31 mouse cellular contexts compared by ENCODE assay signal in genomic region chr3:88604863-88605262, GRCm38 (mm10). TPM values are rescaled to one million over a fixed set of nuclear protein-coding genes. Genes with fewer than 3 reads are reported as not detected.
"Had no signal": no experiment of that assay in that cellular context is flagged by ENCODE, and none has a peak within 500 bp of the region (broad histone marks: within the 10 kb centered on the region; RNA-seq: fewer than 3 reads in every experiment).

No protein-coding gene starts in this region.

- H3K27me3 ChIP-seq: limb, embryonic 13.5 days; liver, embryonic 12.5 days; liver, embryonic 15.5 days; lung, embryonic 15.5 days; midbrain, embryonic 15.5 days had no signal

- H3K4me3 ChIP-seq: layer of hippocampus, adult 2 months; limb, embryonic 10.5 days; limb, embryonic 13.5 days; liver, embryonic 12.5 days; liver, embryonic 15.5 days; lung, embryonic 15.5 days; midbrain, embryonic 12.5 days; midbrain, embryonic 15.5 days had no signal

- H3K36me3 ChIP-seq: limb, embryonic 10.5 days; limb, embryonic 13.5 days; liver, embryonic 12.5 days; liver, embryonic 15.5 days; lung, embryonic 15.5 days; midbrain, embryonic 12.5 days; midbrain, embryonic 15.5 days had no signal

- H3K27ac ChIP-seq: layer of hippocampus, adult 2 months; limb, embryonic 13.5 days; liver, embryonic 15.5 days; midbrain, embryonic 12.5 days; midbrain, embryonic 15.5 days; stomach, postnatal 0 days had no signal

- ATAC-seq: liver, embryonic 12.5 days; midbrain, embryonic 15.5 days had no signal

- H3K9me3 ChIP-seq: limb, embryonic 10.5 days; limb, embryonic 13.5 days; liver, embryonic 12.5 days; liver, embryonic 15.5 days; lung, embryonic 15.5 days; midbrain, embryonic 12.5 days; midbrain, embryonic 15.5 days had no signal

- DNase-seq: kidney, postnatal 25 days; layer of hippocampus, adult 9-11 months; liver; lung, adult 18-20 months; lung, postnatal 10 days; lung, postnatal 36 days; right cerebral cortex, adult 18-20 months; right cerebral cortex, postnatal 14 days; right cerebral cortex, postnatal 4 days; thymus, adult 18-20 months; thymus, postnatal 36 days had no signal

- H3K4me2 ChIP-seq: limb, embryonic 13.5 days; liver, embryonic 12.5 days; liver, embryonic 15.5 days; lung, embryonic 15.5 days; midbrain, embryonic 12.5 days; midbrain, embryonic 15.5 days had no signal

- H3K9ac ChIP-seq: limb, embryonic 13.5 days; liver, embryonic 12.5 days; liver, embryonic 15.5 days; lung, embryonic 15.5 days; midbrain, embryonic 12.5 days; midbrain, embryonic 15.5 days had no signal

RNA-seq across cellular contexts. Expression of gene Rxfp4, which starts 48.1 kb away (rescaled TPM):
- total RNA-seq: layer of hippocampus, adult 2 months; layer of hippocampus, postnatal 25 days; left cerebral cortex, adult 18-20 months; left cerebral cortex, postnatal 25 days; megakaryocyte progenitor cell, adult 5-6 weeks; megakaryocyte-erythroid progenitor cell, adult 5-6 weeks had no signal
- polyA plus RNA-seq: kidney, embryonic 14.5 days; kidney, postnatal 0 days; limb, embryonic 10.5 days; limb, embryonic 13.5 days; liver, embryonic 12.5 days; liver, embryonic 15.5 days; lung, embryonic 15.5 days; midbrain, embryonic 12.5 days; midbrain, embryonic 15.5 days; neural tube, embryonic 11.5 days; neural tube, embryonic 14.5 days; stomach, embryonic 14.5 days; urinary bladder, adult 2 months had no signal
